Mouse (Mus musculus): ENCODE data around the gene Ip6k1. TPM values are rescaled to one million over a fixed set of nuclear protein-coding genes. Genes with fewer than 3 reads are reported as not detected.
A peak's percentile ranks its signal among the peaks of the same experiment; 100 is the strongest.

Gene Ip6k1
- polyA plus RNA-seq, 1 experiment: 90.7 TPM

DNA sequence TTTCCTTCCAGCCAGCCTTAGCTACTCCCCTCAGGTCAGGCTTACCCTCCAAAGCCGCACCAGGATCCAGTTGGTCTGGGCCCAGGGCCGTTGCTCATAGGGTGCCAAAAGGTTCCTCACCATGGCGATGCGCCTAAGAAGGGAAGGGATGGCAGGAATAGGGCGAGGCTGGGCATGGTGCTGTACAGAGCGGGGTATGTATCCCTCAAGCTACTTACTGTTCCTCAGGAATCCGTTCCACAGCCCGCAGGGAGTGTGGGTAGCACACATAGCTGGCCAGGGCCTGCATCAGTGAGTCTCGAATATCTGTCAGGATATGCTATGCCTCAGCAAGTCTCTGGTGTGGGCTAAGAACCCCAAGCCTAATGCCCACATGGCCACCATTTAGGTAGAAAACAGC, 56.0 kb downstream of the Ip6k1 start:
- DNase-seq (ENCODE audit: low spot score): no peak

DNA sequence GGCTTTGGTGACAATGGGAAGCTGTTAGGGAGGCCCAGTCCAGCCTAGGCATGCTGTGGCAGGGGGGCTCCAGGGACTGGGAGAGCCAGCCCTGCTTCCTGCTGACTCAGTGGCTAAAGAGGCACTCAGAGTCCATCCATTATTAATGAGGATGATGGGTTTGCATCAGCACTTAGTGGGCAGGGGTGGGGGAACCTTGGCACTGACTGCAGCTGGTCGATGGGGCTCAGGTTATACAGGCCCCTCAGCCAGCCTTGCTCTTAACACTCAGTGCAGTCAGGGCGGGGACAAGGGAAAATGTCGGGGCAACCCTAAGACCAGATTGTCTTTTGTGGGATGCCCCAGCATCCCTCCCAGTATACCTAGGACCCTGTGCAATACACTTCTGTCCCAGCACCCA, 59.8 kb downstream of the Ip6k1 start:
- DNase-seq (ENCODE audit: low spot score): no peak

DNA sequence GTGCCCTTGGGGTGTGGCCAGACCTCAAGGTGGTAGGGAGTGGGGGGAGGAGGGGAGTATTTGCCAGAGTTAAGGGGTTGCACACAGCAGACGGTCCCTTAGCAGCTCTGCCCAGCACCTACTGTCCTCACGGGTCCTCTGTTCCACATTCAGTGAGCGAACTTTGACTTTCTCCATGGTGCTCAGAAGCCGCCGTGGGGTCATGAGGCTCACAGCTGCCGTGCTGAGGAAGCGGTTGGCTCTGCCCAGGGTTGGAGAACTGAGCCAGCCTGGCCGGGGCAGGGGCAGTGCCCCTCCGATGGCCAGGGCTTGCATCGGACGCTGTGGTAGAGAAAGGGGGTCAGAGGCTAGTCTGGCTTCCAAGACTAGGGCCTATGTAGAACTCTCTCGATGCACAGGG, 61.1 kb downstream of the Ip6k1 start:
- DNase-seq (ENCODE audit: low spot score): no peak

DNA sequence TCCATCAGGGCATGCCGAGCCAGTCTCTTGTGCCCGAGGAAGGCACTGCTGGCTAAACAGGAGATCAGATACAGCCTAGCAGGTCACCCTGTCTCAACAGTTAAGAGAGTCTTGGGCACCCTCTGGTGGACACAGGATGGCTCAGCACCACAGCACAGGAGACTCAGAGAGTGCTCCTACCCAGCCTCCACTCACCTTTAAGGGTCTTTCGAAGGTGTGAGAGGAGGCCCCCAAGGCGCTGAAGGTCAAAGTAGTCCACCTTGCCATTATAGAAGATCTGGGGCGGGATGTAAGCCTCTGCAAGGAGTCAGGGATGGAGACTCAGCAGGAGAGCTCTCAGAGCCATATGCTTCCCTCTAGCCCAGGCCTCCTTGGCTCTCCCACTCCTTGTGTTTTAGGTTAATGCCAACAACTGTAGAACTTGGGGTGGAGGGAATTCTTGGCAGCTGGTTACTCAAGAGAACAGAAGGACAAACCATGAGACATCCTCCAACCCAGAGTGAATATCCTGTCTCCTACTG, 63.2 kb downstream of the Ip6k1 start:
- no peak for DNase-seq (ENCODE audit: low spot score)

DNA sequence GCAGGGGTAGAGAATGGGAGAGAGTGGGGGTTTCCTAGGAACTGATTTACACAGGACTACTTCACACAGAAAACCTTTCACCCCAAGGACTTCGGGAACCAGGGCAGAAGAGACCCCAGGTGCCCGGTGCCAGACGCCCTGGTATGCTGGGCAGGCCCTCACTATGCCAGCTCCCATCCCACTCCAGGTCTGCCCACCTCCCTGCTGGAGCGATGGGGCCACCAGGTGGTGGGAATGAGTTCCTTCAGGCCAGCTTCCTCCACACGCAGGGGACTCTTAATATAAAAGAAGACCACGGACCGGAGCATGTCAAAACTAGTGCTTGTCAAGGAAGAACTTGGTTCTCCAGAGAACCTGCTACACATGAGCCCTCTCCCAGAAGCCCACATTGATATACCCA, 64.9 kb downstream of the Ip6k1 start:
- DNase-seq (ENCODE audit: low spot score): no peak

DNA sequence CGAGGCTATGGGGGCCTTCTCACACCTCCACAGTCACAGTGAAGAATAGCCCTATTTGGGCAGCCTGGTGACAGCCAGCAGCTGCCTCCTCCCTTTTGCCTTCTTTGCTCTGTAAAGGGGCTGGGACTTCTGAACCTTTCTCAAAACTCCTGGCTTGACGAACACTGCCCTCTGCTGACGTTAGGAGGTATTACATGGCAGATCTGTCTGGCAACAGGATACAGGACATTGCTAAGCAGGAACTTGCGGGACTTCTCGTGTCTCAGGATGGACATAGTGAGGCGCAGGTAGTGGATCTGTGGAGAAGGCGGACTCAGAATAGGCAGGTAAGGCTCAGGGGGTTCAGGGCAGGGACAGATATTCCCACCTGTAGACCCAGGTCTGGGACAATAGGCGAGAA, 65.6 kb downstream of the Ip6k1 start:
- no peak for DNase-seq (ENCODE audit: low spot score)

DNA sequence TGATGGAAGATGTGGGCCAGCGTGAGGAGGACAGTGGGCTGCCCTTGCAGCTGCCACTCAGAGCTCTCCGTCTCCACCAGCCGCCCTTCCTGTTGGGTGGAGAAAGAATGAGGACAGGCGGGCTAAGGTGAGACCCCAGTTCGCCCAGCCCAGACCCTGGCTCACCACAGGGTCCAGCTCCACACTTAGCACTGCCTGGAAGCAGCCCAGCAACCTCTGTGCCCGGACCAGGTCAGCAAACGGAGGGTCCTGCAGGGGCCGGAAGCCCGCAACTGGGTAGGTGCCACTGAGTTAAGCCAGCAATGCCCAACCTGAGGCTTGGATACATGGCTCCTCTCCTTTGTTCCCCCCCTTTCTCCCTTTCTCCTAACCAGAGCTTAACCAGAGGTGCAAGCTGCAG, 66.7 kb downstream of the Ip6k1 start:
- no peak for DNase-seq (ENCODE audit: low spot score)

DNA sequence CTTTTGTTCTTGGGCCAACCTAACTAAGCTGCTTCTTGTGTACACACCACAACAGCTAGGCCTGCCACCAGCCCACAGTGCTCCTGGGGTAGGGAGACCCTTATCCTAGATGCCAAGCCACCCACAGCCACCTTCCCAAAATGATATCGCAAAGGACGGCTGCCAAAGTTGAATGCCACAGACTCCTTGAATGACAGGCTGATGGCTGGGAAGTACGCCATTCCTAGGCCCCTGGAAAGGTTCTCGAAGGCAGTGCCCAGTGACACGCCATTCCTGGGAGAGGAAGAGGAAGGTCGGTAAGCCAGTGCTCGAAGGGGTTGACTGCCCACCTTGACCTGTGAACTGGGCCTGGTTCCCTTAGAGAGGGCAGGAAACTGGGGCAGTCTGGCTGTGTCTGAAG, 67.2 kb downstream of the Ip6k1 start:
- DNase-seq (ENCODE audit: low spot score): no peak

DNA sequence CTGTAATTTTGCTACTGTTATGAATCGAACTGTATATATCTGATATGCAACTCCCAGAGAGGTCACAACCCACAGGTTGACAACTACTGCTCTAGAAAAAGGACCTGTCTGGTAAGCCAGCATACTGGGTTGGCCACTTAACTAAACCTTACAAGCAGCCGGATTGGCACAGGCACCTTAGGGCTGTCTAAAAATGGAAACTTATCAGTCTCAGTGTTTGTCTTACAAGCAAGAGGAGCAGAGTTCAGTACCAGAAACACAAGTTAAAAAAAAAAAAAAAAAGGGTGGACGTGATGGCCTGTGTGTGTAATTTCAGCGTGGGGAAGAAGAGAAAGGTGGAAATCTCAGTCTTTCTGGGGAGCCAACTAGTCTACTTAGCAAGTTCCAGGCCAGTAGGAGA, 69.5 kb downstream of the Ip6k1 start:
- DNase-seq (ENCODE audit: low spot score): no peak

DNA sequence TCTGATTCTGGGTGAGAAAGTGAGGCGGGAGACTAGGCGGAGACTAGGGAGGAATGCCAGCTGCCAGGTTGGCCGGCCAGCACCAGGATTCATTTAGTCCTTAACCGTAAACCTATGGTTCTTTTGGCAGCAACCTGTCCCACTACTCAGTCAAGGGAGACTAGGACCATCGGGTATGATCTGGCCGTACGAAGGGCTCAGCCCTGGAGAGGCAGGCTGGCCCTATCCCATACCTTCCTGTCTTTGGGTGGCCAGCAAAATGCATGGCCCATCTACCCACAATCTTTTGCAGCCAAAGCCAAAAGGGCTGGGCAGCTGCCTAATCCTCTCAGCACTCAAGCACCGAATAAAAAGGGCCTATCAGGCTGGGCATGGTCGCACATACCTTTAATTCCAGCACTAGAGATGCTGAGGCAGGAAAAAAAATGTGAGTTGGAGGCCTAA, 70.2 kb downstream of the Ip6k1 start:
- no peak for DNase-seq (ENCODE audit: low spot score)

DNA sequence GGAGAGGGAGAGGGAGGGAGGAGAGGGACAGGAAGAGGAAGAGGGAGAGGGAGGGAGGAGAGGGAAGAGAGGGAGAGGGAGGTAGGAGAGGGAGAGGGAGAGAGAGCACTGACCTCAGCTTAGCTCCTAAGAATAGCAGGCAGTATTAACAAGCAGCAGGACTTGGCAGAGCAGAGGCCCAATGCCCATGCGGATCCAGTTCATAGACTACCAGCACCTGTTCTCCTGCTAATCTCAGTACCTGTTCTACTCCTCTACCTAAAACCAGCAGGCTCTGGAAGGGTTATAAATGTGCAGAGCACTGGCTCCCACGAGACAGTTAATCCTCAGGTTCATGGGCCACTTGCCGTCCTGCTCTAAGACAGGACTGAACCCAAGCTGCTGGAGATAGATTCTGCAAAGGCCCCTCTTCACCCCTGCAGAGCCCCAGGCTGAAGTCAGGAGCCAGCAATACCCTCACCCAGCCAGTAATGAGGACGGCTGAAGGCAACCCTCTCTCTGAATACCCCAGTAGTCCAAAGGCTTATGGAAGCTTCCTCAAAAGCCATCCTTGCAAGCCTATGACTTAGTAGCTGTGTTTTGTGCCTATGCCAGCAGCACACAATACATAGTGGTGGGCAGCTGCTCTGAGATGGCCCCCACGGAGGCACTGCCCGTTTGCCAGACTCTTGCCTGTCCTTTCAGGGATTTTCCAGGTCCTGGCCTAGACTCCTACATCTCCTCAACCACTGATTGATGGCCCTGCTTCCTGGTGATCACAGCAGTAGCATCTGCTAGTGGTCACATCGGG, 71.0 kb downstream of the Ip6k1 start:
- DNase-seq (ENCODE audit: low spot score): no peak

DNA sequence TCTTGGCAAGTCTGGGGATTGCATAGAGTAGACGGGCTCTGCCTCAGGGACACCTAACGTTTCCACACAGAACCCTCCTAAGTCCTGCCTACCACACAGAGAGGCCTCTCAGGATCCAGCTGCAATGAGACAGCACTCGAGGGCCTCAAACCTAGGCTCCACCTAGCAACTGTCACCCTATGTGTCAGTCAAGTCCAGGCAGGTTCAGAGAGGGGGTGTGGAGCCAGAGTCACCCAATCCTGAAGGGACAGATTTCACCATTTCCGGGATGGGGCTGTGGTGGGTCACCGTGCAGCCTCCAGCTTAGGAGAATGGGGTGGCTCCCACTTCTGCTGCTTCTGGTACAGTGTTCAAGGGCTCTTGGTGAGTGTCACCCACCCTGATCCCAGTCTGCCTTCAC, 77.9 kb downstream of the Ip6k1 start, which contains the start of gene Mst1:
TSS of gene Mst1 (plus strand) at position 269 of the 400 bp plus-strand sequence.
- DNase-seq (ENCODE audit: low spot score): no peak

DNA sequence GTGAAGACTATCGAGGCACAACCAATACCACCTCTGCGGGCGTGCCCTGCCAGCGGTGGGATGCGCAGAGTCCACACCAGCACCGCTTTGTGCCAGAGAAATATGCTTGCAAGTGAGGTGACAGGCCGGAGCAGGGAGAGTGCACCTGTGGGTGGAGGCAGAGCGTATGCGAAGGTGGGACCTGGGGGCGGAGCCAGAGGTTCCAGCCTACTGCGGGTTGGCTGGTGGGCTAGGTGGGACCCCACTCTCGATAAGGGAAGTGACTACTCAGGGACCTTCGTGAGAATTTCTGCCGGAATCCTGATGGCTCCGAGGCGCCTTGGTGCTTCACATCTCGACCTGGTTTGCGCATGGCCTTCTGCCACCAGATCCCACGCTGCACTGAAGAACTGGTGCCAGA, 80.2 kb downstream of the Ip6k1 start:
- no peak for DNase-seq (ENCODE audit: low spot score)

DNA sequence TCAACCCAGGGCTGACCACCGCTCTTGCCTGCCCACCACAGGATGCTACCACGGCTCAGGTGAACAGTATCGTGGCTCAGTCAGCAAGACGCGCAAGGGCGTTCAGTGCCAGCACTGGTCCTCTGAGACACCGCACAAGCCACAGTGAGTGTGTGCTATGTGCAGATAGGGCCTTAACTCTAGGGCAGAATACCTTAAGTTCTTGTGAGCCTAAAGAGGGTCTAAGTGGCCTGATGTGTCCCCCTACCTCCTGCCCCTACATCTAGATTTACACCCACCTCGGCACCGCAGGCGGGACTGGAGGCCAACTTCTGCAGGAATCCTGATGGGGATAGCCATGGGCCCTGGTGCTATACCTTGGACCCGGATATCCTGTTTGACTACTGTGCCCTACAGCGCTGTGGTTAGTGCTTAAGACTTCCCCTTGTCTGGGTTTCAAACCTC, 80.7 kb downstream of the Ip6k1 start, which contains the start of gene Rnf123:
TSS of gene Rnf123 (minus strand) at position 359 of the 444 bp plus-strand sequence.
- DNase-seq (ENCODE audit: low spot score): no peak

DNA sequence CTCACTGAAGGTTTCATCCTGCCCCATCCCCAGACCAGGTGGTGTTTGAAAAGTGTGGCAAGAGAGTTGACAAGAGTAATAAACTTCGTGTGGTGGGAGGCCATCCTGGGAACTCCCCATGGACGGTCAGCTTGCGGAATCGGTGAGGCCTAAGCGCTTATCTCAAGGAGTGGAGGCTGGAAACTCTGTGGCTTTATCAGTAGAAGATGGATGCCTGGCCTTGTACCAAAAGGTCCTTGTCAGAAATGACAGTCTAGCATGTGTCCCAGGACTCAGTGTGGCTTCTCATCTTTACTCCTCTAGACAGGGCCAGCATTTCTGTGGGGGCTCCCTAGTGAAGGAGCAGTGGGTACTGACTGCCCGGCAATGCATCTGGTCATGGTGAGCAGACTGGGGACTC, 81.3 kb downstream of the Ip6k1 start:
- DNase-seq (ENCODE audit: low spot score): no peak

DNA sequence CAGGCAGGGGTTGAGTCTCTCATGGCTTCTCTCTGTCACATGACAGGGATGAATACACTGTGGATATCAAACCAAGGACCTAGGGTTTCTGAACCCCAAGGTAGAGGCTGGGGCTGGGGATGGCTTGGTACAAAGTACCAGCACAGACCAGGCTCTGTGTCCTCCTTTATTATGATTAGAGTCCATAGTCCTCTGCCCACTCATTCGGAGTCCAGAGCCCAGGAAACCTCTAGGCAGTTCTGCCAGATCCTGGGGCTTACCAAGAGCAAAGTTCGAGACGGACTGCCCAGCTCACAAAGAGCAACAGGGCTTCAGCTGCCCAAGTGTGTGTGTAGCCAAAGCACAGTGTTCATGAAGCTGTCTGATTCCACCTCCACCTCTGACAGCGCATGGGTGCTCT, 83.0 kb downstream of the Ip6k1 start:
- no peak for DNase-seq (ENCODE audit: low spot score)

DNA sequence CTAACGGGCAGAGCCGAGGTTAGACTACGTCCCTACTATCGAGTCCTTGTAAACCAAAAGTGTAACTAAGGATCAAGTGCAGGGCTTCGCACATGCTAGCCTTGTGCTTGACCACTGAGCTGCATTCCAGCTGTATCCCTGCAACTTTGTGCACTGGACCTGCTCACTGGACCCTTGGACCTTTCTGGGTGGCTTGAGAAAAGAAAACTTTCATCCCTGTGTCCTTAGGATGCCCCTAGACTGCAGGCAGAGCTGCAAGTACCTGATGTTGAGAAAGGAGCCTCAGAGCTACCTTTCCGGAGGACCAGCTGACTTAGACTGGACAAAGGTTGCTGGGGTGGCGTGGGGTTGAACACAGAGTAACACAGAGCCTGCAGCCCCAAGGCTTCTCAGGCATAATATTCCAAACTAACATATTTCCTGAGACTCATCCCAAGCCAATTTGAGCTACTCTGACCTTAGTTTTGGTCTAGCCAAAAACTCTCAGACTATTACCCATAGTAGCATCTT, 88.4 kb downstream of the Ip6k1 start:
- DNase-seq (ENCODE audit: low spot score): no peak

DNA sequence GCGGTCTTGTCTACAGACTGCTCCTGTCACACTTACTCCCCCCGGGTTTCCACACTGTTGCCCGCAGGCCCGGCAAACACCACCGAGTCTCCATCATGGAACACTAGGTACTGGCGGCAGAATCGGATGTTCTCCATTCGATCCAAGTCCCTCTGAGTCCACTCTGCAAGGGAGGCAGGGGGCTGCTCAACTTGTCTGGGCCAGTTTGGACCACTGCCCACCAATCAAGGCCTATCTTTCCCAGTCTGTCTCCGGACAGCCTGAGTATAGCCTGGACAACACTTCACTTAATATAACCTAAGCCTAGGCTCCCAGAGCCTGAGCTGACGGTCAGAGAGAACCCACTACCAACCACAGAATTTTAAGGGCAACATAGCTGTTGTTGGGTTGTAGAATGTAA, 91.3 kb downstream of the Ip6k1 start:
- no peak for DNase-seq (ENCODE audit: low spot score)

DNA sequence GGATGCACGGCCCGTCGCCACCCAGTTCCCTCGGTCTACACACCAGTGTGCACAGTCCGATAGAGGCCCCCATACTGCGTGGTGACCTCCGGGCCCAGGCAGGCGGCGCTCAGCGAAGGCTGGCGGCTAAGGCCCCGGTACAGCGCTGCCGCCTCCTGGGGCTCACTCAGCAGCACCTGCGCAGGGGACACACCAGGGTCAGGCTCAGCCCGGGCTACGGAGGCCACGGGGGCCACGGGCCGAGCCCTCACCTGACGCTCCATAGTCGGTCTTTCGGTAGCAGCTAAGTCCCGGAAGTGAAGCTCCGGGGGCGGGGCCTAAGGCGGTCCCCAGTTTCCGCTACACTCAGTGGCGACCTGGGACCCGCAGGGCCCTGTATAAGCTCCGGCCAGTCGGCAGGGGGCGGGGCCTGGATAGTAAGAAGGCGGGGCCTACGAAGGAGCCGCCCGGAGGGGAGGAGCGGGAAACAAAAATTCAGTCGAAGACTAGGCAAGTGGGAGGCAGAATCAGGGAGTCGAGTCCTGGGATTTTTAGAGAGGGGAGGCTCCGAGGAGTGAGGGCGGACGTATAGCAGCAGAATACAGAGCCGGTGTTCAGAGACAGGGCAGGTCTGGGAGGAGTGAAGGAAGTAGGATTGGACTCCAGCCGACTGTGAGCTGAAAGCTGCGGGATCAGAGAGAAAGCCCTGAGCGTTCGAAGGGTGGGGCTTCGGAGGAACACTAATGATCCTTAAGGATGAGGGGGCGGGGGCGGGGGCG, 92.1 kb downstream of the Ip6k1 start, which contains the start of gene Apeh:
TSS of gene Apeh (minus strand) at position 423 of the 758 bp plus-strand sequence.
- peak; percentile 81 for DNase-seq (ENCODE audit: low spot score)

DNA sequence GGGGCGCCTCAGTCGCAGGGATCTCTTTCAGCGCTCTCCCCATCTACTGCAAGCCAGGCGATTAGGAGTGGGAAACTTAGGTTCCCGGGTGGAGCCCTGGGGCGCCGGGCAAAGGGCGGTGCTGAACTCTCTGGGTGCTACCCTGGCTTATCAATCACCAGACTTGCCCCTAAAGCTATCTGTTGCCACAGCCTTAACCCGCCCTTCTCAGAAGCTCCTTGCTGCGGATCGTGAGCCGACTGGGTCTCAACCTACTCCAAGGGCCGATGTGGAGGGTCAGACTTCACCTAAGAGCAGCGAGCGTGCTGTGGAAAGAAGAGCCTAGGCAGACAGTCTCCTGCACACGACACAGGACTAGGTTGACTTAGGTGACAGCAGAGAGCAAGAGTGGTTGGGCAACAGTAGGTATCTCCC, 92.7 kb downstream of the Ip6k1 start:
- no peak for DNase-seq (ENCODE audit: low spot score)

DNA sequence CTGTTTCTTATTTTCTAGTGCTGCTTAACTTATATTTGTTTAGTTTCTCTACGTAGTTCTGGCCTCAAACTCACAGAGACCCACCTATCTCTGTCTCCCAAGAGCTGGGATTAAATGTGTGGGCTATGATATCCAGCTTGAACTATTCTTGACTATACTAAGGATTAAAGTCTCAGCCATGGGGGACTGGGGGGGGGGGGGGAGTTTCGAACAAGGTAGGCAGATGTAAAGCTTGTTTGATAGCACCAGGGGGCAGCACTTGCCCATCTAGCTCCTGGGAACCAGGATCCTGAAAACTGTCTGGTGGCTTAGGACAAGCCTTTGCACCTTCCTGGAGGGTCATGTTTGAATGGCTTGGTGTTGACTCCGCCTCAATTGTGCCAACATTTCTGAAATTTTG, 93.2 kb downstream of the Ip6k1 start:
- no peak for DNase-seq (ENCODE audit: low spot score)

DNA sequence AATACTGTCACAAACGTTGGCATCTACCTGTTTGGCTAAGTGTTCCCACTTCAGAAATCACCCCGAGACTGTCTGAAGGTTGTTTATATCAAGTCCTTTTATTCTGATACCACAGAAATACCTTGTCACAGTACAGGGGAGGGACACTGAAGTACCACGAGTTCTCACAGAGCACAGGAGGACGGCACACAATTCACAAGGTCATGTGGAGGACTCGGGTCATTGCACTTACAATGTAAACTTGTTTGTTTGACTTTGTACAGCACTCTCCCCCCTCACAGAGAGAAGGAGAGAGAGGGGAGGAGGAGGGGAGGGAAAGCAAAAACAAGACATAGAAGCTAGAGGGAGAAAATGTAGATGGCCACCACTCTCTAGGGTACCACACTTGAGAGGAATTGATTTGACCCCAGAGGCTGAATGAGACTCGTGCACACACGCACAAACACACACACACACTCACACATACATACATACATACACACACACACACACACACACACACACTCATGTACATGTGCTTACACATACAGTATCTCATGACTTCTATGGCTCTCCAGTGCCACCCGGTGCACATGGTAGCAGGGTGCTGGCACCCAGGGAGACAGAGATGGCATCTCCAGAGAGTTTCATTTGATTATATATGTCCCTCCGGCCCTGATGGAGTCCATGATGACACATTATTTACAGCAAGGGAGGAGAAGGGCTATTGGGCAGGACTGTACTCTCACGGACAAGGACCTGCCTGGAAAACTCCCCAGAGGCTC, 93.8 kb downstream of the Ip6k1 start:
- DNase-seq (ENCODE audit: low spot score): no peak

All from urinary bladder, adult 2 months (tissue).